Mouse (Mus musculus): ENCODE data around the gene Atp10a. TPM values are rescaled to one million over a fixed set of nuclear protein-coding genes. Genes with fewer than 3 reads are reported as not detected.
A peak's percentile ranks its signal among the peaks of the same experiment; 100 is the strongest.

Gene Atp10a
- 2.2 and 2.5 TPM in 2 replicates for polyA plus RNA-seq (2016; fragmentation: Nextera tagmentation; extraction: Ambion mirVana)

DNA sequence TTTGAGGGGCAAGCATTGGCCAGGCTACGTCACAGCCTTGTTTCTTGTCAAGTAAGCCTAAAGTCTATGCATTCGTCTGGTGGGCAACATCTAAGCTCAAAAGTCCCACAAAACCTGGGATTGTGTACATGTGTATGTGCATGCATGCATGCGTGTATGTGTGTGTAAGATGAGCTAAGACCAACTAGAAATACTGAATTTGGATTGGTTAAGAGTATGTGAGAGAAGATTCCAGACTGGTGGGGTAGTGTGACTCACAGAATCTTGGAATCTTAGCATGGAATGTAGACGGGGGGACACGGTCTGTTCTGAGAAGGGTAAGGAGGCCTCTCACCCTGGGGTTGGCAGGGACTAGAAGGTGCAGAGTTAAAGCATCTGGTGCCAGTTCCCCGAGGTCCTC is at the start of gene Atp10a:
Gene Atp10a, plus strand, starts transcription at position 301 of the 400 bp plus-strand sequence.
- peaks cover 8% of the 10 kb centered on the region for H3K4me1 ChIP-seq (replicated peaks)
- ATAC-seq (ENCODE audit: insufficient number of reproducible peaks, low FRiP score), result no peak
- no peaks in the 10 kb centered on the region for H3K36me3 ChIP-seq
- H3K27me3 ChIP-seq (replicated peaks), result no peaks in the 10 kb centered on the region
- WGBS, result 68% methylated on average over 6 of the region's 6 CpGs
- no peak within 1 kb of the TSS for H3K4me3 ChIP-seq
- H3K27ac ChIP-seq (ENCODE audit: poor library complexity, severe bottlenecking), result no peak within 1 kb of the TSS
- H3K4me2 ChIP-seq, result no peak within 1 kb of the TSS
- no peak within 1 kb of the TSS for H3K9ac ChIP-seq
- no peaks in the 10 kb centered on the region for H3K9me3 ChIP-seq (replicated peaks)

DNA sequence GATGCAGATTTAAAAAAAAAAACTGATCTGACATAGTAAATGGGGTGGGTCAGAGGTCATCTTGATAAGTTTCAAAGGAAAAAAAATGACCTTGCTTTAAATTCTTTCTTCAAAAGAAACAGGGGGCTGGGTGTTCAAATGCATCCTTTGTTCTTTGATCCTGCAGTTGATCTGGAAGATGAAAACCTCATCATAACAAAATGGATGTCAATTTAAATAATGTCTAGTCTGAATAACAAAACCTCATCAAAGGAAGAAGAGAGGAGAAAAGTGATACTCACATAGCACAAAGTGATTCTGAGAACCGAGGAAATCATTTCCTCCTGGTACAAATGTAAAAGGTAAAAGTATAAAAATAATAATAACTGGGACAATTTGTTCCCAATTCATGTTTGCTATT is 37.9 kb upstream of the Atp10a start:
- Histone ChIP-seq H3K9ac (no peak overlapping the region), H3K4me2 (no peak overlapping the region), H3K9me3 (replicated peaks) (no peaks in the 10 kb centered on the region), H3K27ac (ENCODE audit: poor library complexity, severe bottlenecking) (no peak overlapping the region), H3K4me1 (replicated peaks) (no peaks in the 10 kb centered on the region), H3K4me3 (no peak overlapping the region), H3K27me3 (replicated peaks) (no peaks in the 10 kb centered on the region), H3K36me3 (no peaks in the 10 kb centered on the region)
- WGBS, result 68% methylated on average over 1 of the region's 1 CpGs
- no peak for ATAC-seq (ENCODE audit: insufficient number of reproducible peaks, low FRiP score)

DNA sequence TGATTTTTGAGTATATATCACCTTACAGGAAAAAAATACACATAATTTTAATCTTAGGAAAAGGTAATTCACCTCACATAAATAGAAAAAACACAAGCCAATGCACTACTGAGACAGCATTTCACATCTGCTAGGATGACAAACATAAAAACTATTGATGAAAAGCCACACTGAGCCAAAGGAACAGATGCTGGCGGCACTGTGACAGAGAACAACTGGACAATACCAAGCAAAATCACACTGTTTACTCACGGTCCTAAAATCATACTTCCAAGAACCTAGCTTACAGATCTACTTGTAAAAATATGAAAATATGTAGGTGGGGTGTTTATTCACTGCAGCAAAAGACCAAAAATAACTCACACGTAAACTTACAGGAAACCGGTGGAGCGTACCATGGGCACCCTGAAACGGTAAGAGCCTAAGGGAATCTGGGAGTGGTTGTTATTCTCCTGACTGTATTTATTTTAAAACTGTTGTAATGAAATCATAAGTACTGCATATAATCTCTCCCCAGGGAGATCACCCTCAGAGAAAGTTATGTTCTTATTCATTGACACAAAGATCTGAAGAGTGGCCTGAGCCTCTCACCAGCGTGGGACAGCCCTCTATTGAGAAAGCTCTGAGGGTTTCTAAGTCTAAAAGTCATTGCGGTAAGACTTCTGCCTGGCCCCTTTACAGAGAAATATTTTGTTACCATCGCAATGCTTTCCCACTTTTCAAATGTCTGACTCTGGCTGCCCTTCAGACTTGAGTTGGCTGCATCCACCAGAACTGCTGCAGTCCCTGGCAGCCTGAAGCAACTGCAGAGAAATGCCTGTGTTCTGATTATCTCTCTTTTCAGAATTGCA is 29.4 kb upstream of the Atp10a start:
- ATAC-seq (ENCODE audit: insufficient number of reproducible peaks, low FRiP score), result no peak
- Histone ChIP-seq H3K4me2 (no peak overlapping the region), H3K9me3 (replicated peaks) (no peaks in the 10 kb centered on the region), H3K36me3 (no peaks in the 10 kb centered on the region), H3K27me3 (replicated peaks) (no peaks in the 10 kb centered on the region), H3K4me3 (no peak overlapping the region), H3K9ac (no peak overlapping the region), H3K4me1 (replicated peaks) (no peaks in the 10 kb centered on the region), H3K27ac (ENCODE audit: poor library complexity, severe bottlenecking) (no peak overlapping the region)
- WGBS, result 77% methylated on average over 9 of the region's 9 CpGs

DNA sequence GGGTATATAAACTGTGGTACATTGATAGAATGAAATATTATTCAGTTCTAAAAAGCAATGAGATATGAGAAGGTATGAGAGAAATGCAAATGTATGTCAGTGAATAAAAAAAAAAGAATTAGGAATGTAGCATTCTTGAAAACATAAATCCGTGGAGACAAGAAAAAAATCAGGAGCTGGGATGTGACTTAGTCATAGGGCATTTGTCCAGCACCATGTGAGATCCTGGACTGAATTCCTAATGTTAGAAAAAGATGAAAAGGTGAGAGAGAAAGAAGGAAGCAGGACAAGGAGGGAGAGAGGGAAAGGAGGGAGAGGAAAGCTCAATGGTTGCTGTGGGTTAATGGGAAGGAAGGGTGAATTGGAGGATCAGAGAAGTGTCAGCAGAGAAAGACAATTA is 28.6 kb upstream of the Atp10a start:
- H3K9me3 ChIP-seq (replicated peaks), result no peaks in the 10 kb centered on the region
- ATAC-seq (ENCODE audit: insufficient number of reproducible peaks, low FRiP score), result no peak
- H3K36me3 ChIP-seq, result no peaks in the 10 kb centered on the region
- no peak overlapping the region for H3K4me3 ChIP-seq
- no peak overlapping the region for H3K27ac ChIP-seq (ENCODE audit: poor library complexity, severe bottlenecking)
- no peaks in the 10 kb centered on the region for H3K4me1 ChIP-seq (replicated peaks)
- H3K4me2 ChIP-seq, result no peak overlapping the region
- WGBS, result 69% methylated on average over 1 of the region's 1 CpGs
- no peaks in the 10 kb centered on the region for H3K27me3 ChIP-seq (replicated peaks)
- no peak overlapping the region for H3K9ac ChIP-seq

DNA sequence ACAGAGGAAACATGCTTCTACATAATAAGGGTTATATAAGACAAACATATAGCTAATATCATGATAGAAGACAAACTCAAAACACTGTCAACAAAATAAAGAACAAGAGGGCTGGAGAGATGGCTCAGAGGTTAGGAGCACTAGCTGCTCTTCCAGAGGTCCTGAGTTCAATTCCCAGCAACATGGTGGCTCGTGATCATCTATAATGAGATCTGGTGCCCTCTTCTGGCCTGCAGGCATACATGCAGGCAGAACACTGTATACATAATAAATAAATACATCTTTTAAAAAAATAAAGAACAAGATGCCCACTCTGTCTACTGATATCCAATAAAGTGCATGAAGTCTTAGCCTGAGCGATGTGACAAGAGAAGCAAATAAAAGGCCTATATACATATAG is 26.7 kb upstream of the Atp10a start:
- WGBS, result 89% methylated on average over 2 of the region's 2 CpGs
- Histone ChIP-seq H3K27me3 (replicated peaks) (no peaks in the 10 kb centered on the region), H3K4me1 (replicated peaks) (no peaks in the 10 kb centered on the region), H3K4me2 (no peak overlapping the region), H3K4me3 (no peak overlapping the region), H3K36me3 (no peaks in the 10 kb centered on the region), H3K9ac (no peak overlapping the region), H3K9me3 (replicated peaks) (no peaks in the 10 kb centered on the region), H3K27ac (ENCODE audit: poor library complexity, severe bottlenecking) (no peak overlapping the region)
- ATAC-seq (ENCODE audit: insufficient number of reproducible peaks, low FRiP score), result no peak

DNA sequence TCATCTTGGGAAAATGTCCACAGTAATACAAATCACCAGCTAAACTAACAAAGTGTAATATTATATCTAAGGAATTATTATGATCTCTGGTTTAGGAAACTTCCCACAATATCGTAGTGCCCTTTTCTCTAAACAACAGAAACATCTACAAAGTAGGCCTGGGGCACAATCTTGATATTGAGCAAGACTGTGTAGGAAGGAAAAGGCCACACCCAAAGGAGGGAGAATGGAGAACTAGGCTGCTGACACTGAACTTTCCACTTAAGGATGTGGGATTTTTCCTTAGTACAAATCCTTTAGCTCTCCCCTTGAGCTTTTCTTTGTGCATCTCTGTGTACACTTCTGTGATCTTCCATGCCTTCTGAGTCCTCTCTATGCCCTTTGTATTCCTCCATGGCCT is 22.3 kb upstream of the Atp10a start:
- WGBS, result 70% methylated on average over 1 of the region's 1 CpGs
- no peaks in the 10 kb centered on the region for H3K4me1 ChIP-seq (replicated peaks)
- no peak overlapping the region for H3K4me2 ChIP-seq
- H3K4me3 ChIP-seq, result no peak overlapping the region
- H3K36me3 ChIP-seq, result no peaks in the 10 kb centered on the region
- H3K27me3 ChIP-seq (replicated peaks), result no peaks in the 10 kb centered on the region
- no peak for ATAC-seq (ENCODE audit: insufficient number of reproducible peaks, low FRiP score)
- no peak overlapping the region for H3K9ac ChIP-seq
- no peak overlapping the region for H3K27ac ChIP-seq (ENCODE audit: poor library complexity, severe bottlenecking)
- H3K9me3 ChIP-seq (replicated peaks), result no peaks in the 10 kb centered on the region

DNA sequence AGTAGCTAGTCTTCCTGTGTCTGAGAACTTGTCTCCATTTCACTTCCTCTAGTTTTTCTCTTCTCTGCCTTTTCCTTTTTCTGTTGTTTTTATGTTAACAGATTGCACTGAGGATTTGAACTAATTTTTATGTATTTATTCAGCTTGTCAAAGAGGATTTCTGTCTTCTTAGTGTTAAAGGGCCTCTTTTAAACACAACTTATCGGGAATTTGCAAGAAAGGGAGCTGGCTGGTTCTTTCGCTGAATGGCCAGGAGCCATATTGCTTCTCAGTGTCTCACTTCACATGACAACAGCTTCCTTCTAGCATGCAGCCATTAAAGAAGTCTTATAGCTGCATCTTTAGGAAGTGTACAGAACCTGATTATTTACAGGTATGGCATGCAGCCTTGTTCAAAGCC is 16.3 kb upstream of the Atp10a start:
- no peak for ATAC-seq (ENCODE audit: insufficient number of reproducible peaks, low FRiP score)
- no peak overlapping the region for H3K4me2 ChIP-seq
- H3K27ac ChIP-seq (ENCODE audit: poor library complexity, severe bottlenecking), result no peak overlapping the region
- no peaks in the 10 kb centered on the region for H3K9me3 ChIP-seq (replicated peaks)
- no peaks in the 10 kb centered on the region for H3K36me3 ChIP-seq
- H3K9ac ChIP-seq, result no peak overlapping the region
- no peaks in the 10 kb centered on the region for H3K27me3 ChIP-seq (replicated peaks)
- H3K4me3 ChIP-seq, result no peak overlapping the region
- H3K4me1 ChIP-seq (replicated peaks), result no peaks in the 10 kb centered on the region
- 78% methylated on average over 2 of the region's 2 CpGs for WGBS

DNA sequence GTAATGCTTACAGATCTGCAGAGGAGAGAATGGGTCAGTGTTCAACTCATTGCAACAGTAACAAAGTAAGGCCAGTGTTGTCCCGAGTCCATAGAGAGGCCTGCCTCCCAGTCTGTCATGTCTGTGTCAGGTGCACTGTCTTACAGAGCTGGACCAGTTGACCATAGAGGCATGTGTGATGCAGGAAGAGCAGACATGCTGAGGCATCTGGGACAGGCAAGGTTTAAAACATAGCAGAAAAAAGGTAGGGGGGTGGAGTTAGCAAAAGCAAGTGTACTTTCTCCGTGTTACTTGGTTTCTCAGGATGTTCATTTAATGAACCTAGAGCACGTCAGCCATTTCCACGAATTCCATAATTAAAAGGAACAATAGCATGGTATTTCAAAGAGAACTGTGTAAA is 15.5 kb upstream of the Atp10a start:
- H3K27ac ChIP-seq (ENCODE audit: poor library complexity, severe bottlenecking), result no peak overlapping the region
- no peaks in the 10 kb centered on the region for H3K4me1 ChIP-seq (replicated peaks)
- H3K4me3 ChIP-seq, result no peak overlapping the region
- H3K9ac ChIP-seq, result no peak overlapping the region
- no peaks in the 10 kb centered on the region for H3K27me3 ChIP-seq (replicated peaks)
- H3K9me3 ChIP-seq (replicated peaks), result no peaks in the 10 kb centered on the region
- H3K36me3 ChIP-seq, result no peaks in the 10 kb centered on the region
- no peak for ATAC-seq (ENCODE audit: insufficient number of reproducible peaks, low FRiP score)
- no peak overlapping the region for H3K4me2 ChIP-seq
- WGBS, result 72% methylated on average over 4 of the region's 4 CpGs

DNA sequence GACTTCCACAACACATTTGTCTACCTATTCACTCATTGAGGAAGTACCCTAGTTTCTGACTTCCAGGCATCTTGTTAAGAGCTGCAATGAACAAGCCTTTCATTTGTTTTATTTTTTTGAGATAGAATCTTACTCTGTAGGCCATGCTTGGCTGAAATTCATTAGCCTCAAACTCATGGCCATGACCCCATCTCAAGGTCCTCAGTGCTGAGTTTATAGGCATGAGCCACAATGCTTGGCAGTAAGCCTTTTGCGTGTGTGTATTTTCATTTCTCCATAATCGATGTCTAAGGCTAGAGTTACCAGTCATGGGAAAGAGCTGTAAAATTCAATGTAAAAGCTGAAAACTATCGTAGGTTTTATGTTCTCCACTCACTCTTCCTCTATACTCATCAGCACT is 14.1 kb upstream of the Atp10a start:
- Histone ChIP-seq H3K27me3 (replicated peaks) (no peaks in the 10 kb centered on the region), H3K9ac (no peak overlapping the region), H3K27ac (ENCODE audit: poor library complexity, severe bottlenecking) (no peak overlapping the region), H3K4me2 (no peak overlapping the region), H3K9me3 (replicated peaks) (no peaks in the 10 kb centered on the region), H3K4me1 (replicated peaks) (no peaks in the 10 kb centered on the region), H3K36me3 (no peaks in the 10 kb centered on the region), H3K4me3 (no peak overlapping the region)
- 86% methylated on average over 3 of the region's 3 CpGs for WGBS
- ATAC-seq (ENCODE audit: insufficient number of reproducible peaks, low FRiP score), result no peak

DNA sequence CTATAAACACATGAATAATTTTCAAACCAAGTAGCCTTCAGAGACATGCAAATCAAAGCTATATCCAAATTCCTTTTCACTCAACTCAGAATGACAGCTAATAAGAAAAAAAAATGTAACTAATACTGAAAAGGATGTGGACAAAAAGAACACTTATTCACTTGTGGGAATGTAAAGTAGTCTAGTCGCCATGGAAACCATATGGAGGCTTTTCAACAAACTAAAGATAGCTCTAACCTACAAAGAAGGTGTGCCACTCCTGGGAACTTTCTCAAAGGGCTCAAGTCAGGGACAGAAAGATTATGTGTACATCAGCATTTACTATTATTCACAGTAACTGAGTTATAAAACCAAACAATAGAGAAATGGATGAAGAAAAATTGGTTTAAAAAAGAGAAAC is 8.6 kb upstream of the Atp10a start:
- no peak for ATAC-seq (ENCODE audit: insufficient number of reproducible peaks, low FRiP score)
- Histone ChIP-seq H3K4me1 (replicated peaks) (no peaks in the 10 kb centered on the region), H3K27me3 (replicated peaks) (no peaks in the 10 kb centered on the region), H3K36me3 (no peaks in the 10 kb centered on the region), H3K27ac (ENCODE audit: poor library complexity, severe bottlenecking) (no peak overlapping the region), H3K4me3 (no peak overlapping the region), H3K4me2 (no peak overlapping the region), H3K9me3 (replicated peaks) (no peaks in the 10 kb centered on the region), H3K9ac (no peak overlapping the region)
- WGBS, result 65% methylated on average over 1 of the region's 1 CpGs

DNA sequence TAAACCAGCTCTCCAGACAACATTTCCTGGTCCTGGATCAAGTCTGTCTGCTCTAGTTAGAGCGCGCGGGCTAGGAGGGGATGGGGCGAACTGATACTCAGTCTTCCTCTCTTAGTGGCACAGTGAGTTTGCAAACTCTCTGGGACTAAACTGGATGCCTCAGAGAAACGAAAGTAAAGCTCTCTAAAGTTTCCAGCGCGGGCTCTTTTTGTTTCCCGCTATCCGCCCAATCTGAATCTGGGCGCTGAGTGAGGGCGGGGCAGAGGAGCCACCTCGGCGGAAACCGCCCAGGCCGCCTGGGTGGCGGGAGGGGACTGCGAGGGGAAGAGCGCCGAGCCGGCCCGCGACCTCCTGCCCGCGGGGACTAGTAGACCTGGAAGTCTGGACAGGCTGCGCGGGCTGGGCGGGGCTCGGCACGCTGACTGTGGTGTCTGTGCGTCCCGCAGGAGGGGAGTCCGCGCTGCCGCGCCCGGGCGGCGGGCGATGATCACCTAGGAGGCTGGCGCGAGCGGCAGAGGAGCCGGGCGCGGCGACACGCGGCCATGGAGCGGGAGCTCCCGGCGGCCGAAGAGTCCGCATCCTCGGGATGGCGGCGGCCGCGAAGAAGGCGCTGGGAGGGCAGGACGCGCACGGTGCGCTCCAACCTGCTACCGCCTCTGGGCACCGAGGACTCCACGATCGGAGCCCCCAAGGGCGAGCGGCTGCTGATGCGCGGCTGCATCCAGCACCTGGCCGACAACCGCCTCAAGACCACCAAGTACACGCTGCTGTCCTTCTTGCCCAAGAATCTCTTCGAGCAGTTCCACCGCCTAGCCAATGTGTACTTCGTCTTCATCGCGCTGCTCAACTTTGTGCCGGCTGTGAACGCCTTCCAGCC is 2.2 kb downstream of the Atp10a start:
- ATAC-seq (ENCODE audit: insufficient number of reproducible peaks, low FRiP score), result peak; percentile 88
- H3K27me3 ChIP-seq (replicated peaks), result no peaks in the 10 kb centered on the region
- H3K4me1 ChIP-seq (replicated peaks), result peaks cover 8% of the 10 kb centered on the region
- no peaks in the 10 kb centered on the region for H3K9me3 ChIP-seq (replicated peaks)
- H3K4me2 ChIP-seq, result peak overlapping the region; percentile 88
- H3K27ac ChIP-seq (ENCODE audit: poor library complexity, severe bottlenecking), result peak overlapping the region; percentile 6; the same call in 1 of the 2 replicates
- H3K4me3 ChIP-seq, result peak overlapping the region; percentile 70
- peak overlapping the region; percentile 77 for H3K9ac ChIP-seq
- under 1% methylated on average over 81 of the region's 81 CpGs for WGBS
- H3K36me3 ChIP-seq, result no peaks in the 10 kb centered on the region

Data from heart, embryonic 12.5 days (tissue).